In the genomic region with DNA sequence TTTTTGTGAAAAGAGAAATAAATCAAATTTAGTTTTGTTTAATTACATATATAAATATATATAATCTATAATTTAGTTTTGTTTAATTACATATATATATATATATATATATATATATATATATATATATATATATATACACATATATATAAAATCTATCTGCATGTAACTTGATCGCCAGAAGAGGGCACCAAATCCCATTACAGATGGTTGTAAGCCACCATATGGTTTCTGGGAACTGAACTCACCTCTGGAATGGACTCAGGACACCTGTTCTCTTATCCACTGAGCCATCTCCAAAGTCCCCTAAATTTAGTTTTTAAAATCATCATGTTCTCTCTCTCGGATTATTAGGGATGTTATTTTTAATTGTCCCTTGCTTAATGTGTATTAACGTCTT, we compare ENCODE assay signal across 9 mouse cellular contexts. TPM values are rescaled to one million over a fixed set of nuclear protein-coding genes. Genes with fewer than 3 reads are reported as not detected.
DNase-seq lines count a peak whose midpoint lies in the region; ATAC-seq lines count a peak whose summit lies in the region.
"Had no signal": no experiment of that assay in that cellular context is flagged by ENCODE, and none has a peak within 500 bp of the region (broad histone marks: within the 10 kb centered on the region; RNA-seq: fewer than 3 reads in every experiment).

No protein-coding gene starts in this region.

- no peak overlapping the region for H3K9ac ChIP-seq in liver, embryonic 11.5 days (ENCODE audit: low read depth, low read length)
- H3K9ac ChIP-seq: forebrain, postnatal 0 days had no signal

- H3K36me3 ChIP-seq in liver, embryonic 11.5 days (ENCODE audit: control insufficient read depth, insufficient read depth, low read length): no peaks in the 10 kb centered on the region

- no peak overlapping the region for H3K4me3 ChIP-seq in liver, embryonic 11.5 days (ENCODE audit: low read depth, low read length)

- H3K9me3 ChIP-seq in liver, embryonic 11.5 days (ENCODE audit: control insufficient read depth, low read length): no peaks in the 10 kb centered on the region

- H3K27me3 ChIP-seq in liver, embryonic 11.5 days (replicated peaks; ENCODE audit: control insufficient read depth, insufficient read depth, low read length): no peaks in the 10 kb centered on the region

- no peak for ATAC-seq in liver, embryonic 11.5 days (replicated peaks; ENCODE audit: low FRiP score)
- ATAC-seq: forebrain, postnatal 0 days had no signal

- 36% methylated on average over 3 of the region's 3 CpGs for whole genome bisulfite sequencing in liver, embryonic 11.5 days

- no peak overlapping the region for H3K27ac ChIP-seq in liver, embryonic 11.5 days (ENCODE audit: low read depth, low read length)

- H3K4me1 ChIP-seq in liver, embryonic 11.5 days (replicated peaks; ENCODE audit: control insufficient read depth, insufficient read depth, low read length): no peaks in the 10 kb centered on the region

- no peak overlapping the region for H3K4me2 ChIP-seq in liver, embryonic 11.5 days

- peak; percentile 8 for DNase-seq in cerebellum, adult 9-10 months
- DNase-seq in cerebellum, adult 11 months: no peak
- DNase-seq in liver (peak; percentile 10), ES-CJ7 (ENCODE audit: low read depth, low spot score) (peak; percentile 64)
- no peak for DNase-seq in liver, embryonic 11.5 days (ENCODE audit: low spot score)
- peak; percentile 86 for DNase-seq in induced T-regulatory cell, adult 2 months (ENCODE audit: low read depth)
- DNase-seq in layer of hippocampus, adult 9-11 months: no peak
- DNase-seq in frontal cortex, postnatal 14 days (ENCODE audit: low spot score in 2 of 2): no peak
- DNase-seq: forebrain, postnatal 0 days had no signal

RNA-seq across cellular contexts. Expression of a gene that starts 51.6 kb away (rescaled TPM):
- 5.4 and 6.4 TPM in 2 replicates for polyA plus RNA-seq in liver, embryonic 11.5 days (2014; fragmentation: Nextera tagmentation; extraction: Ambion mirVana)

Comparison
In these comparisons a context has a peak if more than half of its experiments do, and no peak if none do; other contexts are left out.
1. DNase-seq: peak in cerebellum, adult 9-10 months (single experiment), liver (single experiment), ES-CJ7 (single experiment) and induced T-regulatory cell, adult 2 months (single experiment); none in cerebellum, adult 11 months (single experiment), liver, embryonic 11.5 days (single experiment), layer of hippocampus, adult 9-11 months (single experiment) and frontal cortex, postnatal 14 days (0 of 2).